8 mouse cellular contexts compared by ENCODE assay signal in the genomic region with DNA sequence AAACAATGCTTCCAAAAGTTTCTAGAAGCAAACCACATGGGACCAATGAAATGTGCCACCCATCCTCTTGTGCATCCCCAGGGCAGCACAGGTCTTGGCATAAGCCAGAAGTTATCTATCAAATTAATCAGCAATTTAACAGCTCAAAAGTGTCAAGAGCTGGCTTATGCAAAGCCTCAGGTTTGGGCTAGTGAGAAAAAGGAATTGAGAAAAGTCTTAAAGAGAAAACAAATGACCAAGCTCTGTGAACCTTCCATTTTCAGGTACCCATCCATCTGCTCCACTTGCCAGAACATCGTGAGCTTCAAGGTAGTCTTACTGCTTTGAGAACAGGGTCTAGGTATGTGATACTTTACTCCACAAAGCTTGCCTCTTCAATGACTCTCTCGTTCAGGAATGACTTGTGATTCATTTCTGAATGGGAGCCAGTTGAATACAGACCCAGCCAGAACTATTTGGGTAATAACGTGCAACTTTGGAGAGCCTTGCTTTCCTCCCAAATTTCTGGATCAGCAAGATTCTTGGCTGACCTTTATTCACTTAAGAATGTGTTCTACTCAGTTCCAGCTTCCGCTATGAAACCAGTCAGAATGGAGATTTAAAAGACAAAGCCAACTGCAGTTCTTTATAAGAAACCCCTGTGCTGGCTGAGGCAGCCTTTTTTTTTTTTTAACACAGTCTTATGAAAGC. TPM values are rescaled to one million over a fixed set of nuclear protein-coding genes. Genes with fewer than 3 reads are reported as not detected.
DNase-seq lines count a peak whose midpoint lies in the region; ATAC-seq and TF ChIP-seq lines count a peak whose summit lies in the region.

No protein-coding gene starts in this region.

- DNase-seq in urinary bladder, postnatal 36 days (ENCODE audit: low spot score in 2 of 2): peak; percentile 38 to 59
- no peak for DNase-seq in urinary bladder, postnatal 25 days (ENCODE audit: low spot score)
- DNase-seq in heart, adult 8-10 months (ENCODE audit: low spot score): peak; percentile 90
- DNase-seq in liver, embryonic 11.5 days (ENCODE audit: low spot score): no peak
- no peak for DNase-seq in forebrain, postnatal 0 days
- no peak for DNase-seq in embryo, embryonic 10 days (ENCODE audit: low spot score)

- peaks cover 7% of the 10 kb centered on the region; the same call in 1 of the 2 replicates for H3K36me3 ChIP-seq in liver, embryonic 11.5 days (ENCODE audit: control insufficient read depth, insufficient read depth, low read length)
- H3K36me3 ChIP-seq in forebrain, embryonic 15.5 days: no peaks in the 10 kb centered on the region; the same call in 1 of the 2 replicates
- peaks cover 26% of the 10 kb centered on the region for H3K36me3 ChIP-seq in forebrain, embryonic 12.5 days (replicated peaks)
- H3K36me3 ChIP-seq in forebrain, postnatal 0 days (ENCODE audit: insufficient read depth): peaks cover 9% of the 10 kb centered on the region; the same call in 1 of the 2 replicates

- ATAC-seq in liver, embryonic 11.5 days (replicated peaks; ENCODE audit: low FRiP score): no peak
- no peak for ATAC-seq in forebrain, embryonic 15.5 days (replicated peaks)
- ATAC-seq in forebrain, embryonic 12.5 days (ENCODE audit: low FRiP score): no peak
- no peak for ATAC-seq in forebrain, postnatal 0 days

- H3K4me3 ChIP-seq in liver, embryonic 11.5 days (ENCODE audit: low read depth, low read length): no peak overlapping the region
- no peak overlapping the region for H3K4me3 ChIP-seq in forebrain, embryonic 15.5 days
- no peak overlapping the region for H3K4me3 ChIP-seq in forebrain, embryonic 12.5 days (replicated peaks)
- H3K4me3 ChIP-seq in forebrain, postnatal 0 days (ENCODE audit: low read depth, low read length): no peak overlapping the region

- no peak for TF ChIP-seq CTCF in forebrain, postnatal 0 days (IDR thresholded peaks at IDR 0.05; ENCODE audit: low read depth)

- no peak overlapping the region for H3K9ac ChIP-seq in liver, embryonic 11.5 days (ENCODE audit: low read depth, low read length)
- H3K9ac ChIP-seq in forebrain, embryonic 15.5 days (replicated peaks): no peak overlapping the region
- no peak overlapping the region for H3K9ac ChIP-seq in forebrain, embryonic 12.5 days
- H3K9ac ChIP-seq in forebrain, postnatal 0 days: no peak overlapping the region

- H3K27me3 ChIP-seq in liver, embryonic 11.5 days (replicated peaks; ENCODE audit: control insufficient read depth, insufficient read depth, low read length): no peaks in the 10 kb centered on the region
- no peaks in the 10 kb centered on the region for H3K27me3 ChIP-seq in forebrain, embryonic 15.5 days
- no peaks in the 10 kb centered on the region for H3K27me3 ChIP-seq in forebrain, embryonic 12.5 days
- H3K27me3 ChIP-seq in forebrain, postnatal 0 days (ENCODE audit: insufficient read depth, low read length): no peaks in the 10 kb centered on the region

- H3K4me2 ChIP-seq in liver, embryonic 11.5 days: no peak overlapping the region
- no peak overlapping the region for H3K4me2 ChIP-seq in forebrain, embryonic 15.5 days (replicated peaks)
- no peak overlapping the region for H3K4me2 ChIP-seq in forebrain, embryonic 12.5 days
- H3K4me2 ChIP-seq in forebrain, postnatal 0 days (ENCODE audit: low read depth): no peak overlapping the region

- 64% methylated on average over 4 of the region's 4 CpGs for WGBS in liver, embryonic 11.5 days
- WGBS in forebrain, embryonic 15.5 days: 79% methylated on average over 4 of the region's 4 CpGs
- WGBS in forebrain, embryonic 12.5 days: 84% methylated on average over 4 of the region's 4 CpGs
- 62% methylated on average over 4 of the region's 4 CpGs for WGBS in forebrain, postnatal 0 days

- peak overlapping the region; percentile 100 for H3K27ac ChIP-seq in liver, embryonic 11.5 days (ENCODE audit: low read depth, low read length)
- no peak overlapping the region for H3K27ac ChIP-seq in forebrain, embryonic 15.5 days (replicated peaks)
- H3K27ac ChIP-seq in forebrain, embryonic 12.5 days: no peak overlapping the region
- no peak overlapping the region for H3K27ac ChIP-seq in forebrain, postnatal 0 days (ENCODE audit: low read depth, low read length)

- H3K9me3 ChIP-seq in liver, embryonic 11.5 days (ENCODE audit: control insufficient read depth, low read length): no peaks in the 10 kb centered on the region
- no peaks in the 10 kb centered on the region for H3K9me3 ChIP-seq in forebrain, embryonic 15.5 days
- H3K9me3 ChIP-seq in forebrain, embryonic 12.5 days: no peaks in the 10 kb centered on the region
- no peaks in the 10 kb centered on the region for H3K9me3 ChIP-seq in forebrain, postnatal 0 days (ENCODE audit: low read length)

- peaks cover 94% of the 10 kb centered on the region for H3K4me1 ChIP-seq in liver, embryonic 11.5 days (replicated peaks; ENCODE audit: control insufficient read depth, insufficient read depth, low read length)
- H3K4me1 ChIP-seq in forebrain, embryonic 15.5 days: peaks cover 24% of the 10 kb centered on the region
- H3K4me1 ChIP-seq in forebrain, embryonic 12.5 days: peaks cover 30% of the 10 kb centered on the region; the same call in 1 of the 2 replicates
- H3K4me1 ChIP-seq in forebrain, postnatal 0 days (ENCODE audit: insufficient read depth): peaks cover 7% of the 10 kb centered on the region; the same call in 1 of the 2 replicates

RNA-seq across cellular contexts. Expression of a gene that starts 56.5 kb away (rescaled TPM):
- total RNA-seq in heart, adult 8-10 months (2022): 10 to 100 TPM; 22.2 to 24.3 (median 24.0) TPM
- 28.7 and 34.7 TPM in 2 replicates for polyA plus RNA-seq in liver, embryonic 11.5 days (2014; fragmentation: Nextera tagmentation; extraction: Ambion mirVana)
- polyA plus RNA-seq in forebrain, embryonic 15.5 days (2015; fragmentation: Nextera tagmentation; extraction: Ambion mirVana): 36.2 and 37.3 TPM in 2 replicates
- 52.3 and 54.8 TPM in 2 replicates for polyA plus RNA-seq in forebrain, embryonic 12.5 days (2016; fragmentation: Nextera tagmentation; extraction: Ambion mirVana)
- 35.2 and 41.0 TPM in 2 replicates for total RNA-seq in forebrain, postnatal 0 days (2014; rRNA removed)
- polyA plus RNA-seq in forebrain, postnatal 0 days (2015; fragmentation: Nextera tagmentation; extraction: Ambion mirVana): 25.9 and 29.3 TPM in 2 replicates

Comparison
In these comparisons a context has a peak if more than half of its experiments do, and no peak if none do; other contexts are left out.
1. DNase-seq: peak in urinary bladder, postnatal 36 days (2 of 2) and heart, adult 8-10 months (single experiment); none in urinary bladder, postnatal 25 days (single experiment), liver, embryonic 11.5 days (single experiment), forebrain, postnatal 0 days (single experiment) and embryo, embryonic 10 days (single experiment).